Comparison of ENCODE assay signal across 8 mouse cellular contexts in the genomic region with DNA sequence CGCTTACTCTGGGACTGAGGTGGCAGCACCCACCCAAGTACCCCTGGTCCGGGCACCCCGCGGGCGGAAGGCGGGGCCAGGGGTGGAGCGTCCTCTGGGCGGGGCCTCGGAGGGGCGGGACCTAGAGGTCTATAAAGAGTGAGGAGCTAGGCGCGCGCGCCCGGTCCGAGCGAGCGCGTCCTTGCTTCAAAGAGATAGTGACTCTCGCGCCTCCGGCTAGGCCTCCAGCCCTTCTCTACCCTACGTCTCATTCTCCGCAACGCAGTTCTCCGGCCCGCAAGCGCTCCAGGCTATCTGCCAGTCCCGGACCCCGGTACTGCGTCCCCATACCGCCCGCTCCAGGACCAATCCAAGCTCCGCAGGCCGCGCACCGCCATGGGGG. TPM values are rescaled to one million over a fixed set of nuclear protein-coding genes. Genes with fewer than 3 reads are reported as not detected.
DNase-seq lines count a peak whose midpoint lies in the region; ATAC-seq and TF ChIP-seq lines count a peak whose summit lies in the region.

A gene (plus strand): TSS at position 114 of the 382 bp plus-strand sequence.

- 0% methylated on average over 33 of the region's 37 CpGs for WGBS in hindbrain, embryonic 11.5 days
- under 1% methylated on average over 37 of the region's 37 CpGs for WGBS in lung, embryonic 16.5 days

- no peaks in the 10 kb centered on the region for H3K9me3 ChIP-seq in hindbrain, embryonic 11.5 days (ENCODE audit: control insufficient read depth, low read length)
- H3K9me3 ChIP-seq in lung, embryonic 16.5 days (ENCODE audit: control insufficient read depth, low read length) = no peaks in the 10 kb centered on the region

- peaks cover 6% of the 10 kb centered on the region for H3K4me1 ChIP-seq in hindbrain, embryonic 11.5 days (replicated peaks; ENCODE audit: control insufficient read depth, insufficient read depth, low read length)
- H3K4me1 ChIP-seq in lung, embryonic 16.5 days (replicated peaks; ENCODE audit: control insufficient read depth, insufficient read depth, low read length) = peaks cover 38% of the 10 kb centered on the region

- no peaks in the 10 kb centered on the region for H3K36me3 ChIP-seq in hindbrain, embryonic 11.5 days (ENCODE audit: control insufficient read depth, insufficient read depth, low read length)
- 0 out of 2 replicates have a peak, but pooled peaks cover 2% of the 10 kb centered on the region for H3K36me3 ChIP-seq in lung, embryonic 16.5 days (ENCODE audit: control insufficient read depth, insufficient read depth, low read length)

- POLR2A ChIA-PET in Patski (lab: Charles Lee) = interaction anchor here (1.1 to 3.8 kb wide), 9 partner anchors 8 to 44 kb away, joined by 3 to 30 read pairs (median 6); no protein-coding TSS in a partner anchor

- H3K4me3 ChIP-seq in hindbrain, embryonic 11.5 days (ENCODE audit: low read depth, low read length) = peak within 1 kb of the TSS; percentile 94
- peak within 1 kb of the TSS; percentile 94 for H3K4me3 ChIP-seq in lung, embryonic 16.5 days (ENCODE audit: low read length)

- peak within 1 kb of the TSS; percentile 89 for H3K9ac ChIP-seq in hindbrain, embryonic 11.5 days (ENCODE audit: low read depth, low read length)
- H3K9ac ChIP-seq in lung, embryonic 16.5 days (ENCODE audit: low read length) = peak within 1 kb of the TSS; percentile 90

- H3K27me3 ChIP-seq in Patski = no peaks in the 10 kb centered on the region
- H3K27me3 ChIP-seq in hindbrain, embryonic 11.5 days (ENCODE audit: control insufficient read depth, insufficient read depth, low read length) = no peaks in the 10 kb centered on the region
- H3K27me3 ChIP-seq in lung, embryonic 16.5 days (ENCODE audit: control insufficient read depth, insufficient read depth, low read depth, low read length) = no peaks in the 10 kb centered on the region

- in situ Hi-C loops in Patski (cut with MboI; ENCODE audit: low pct_unique_long_range_greater_than_20kb) = loop anchor here (5.0 kb wide), 1 partner anchor 35 kb away; no protein-coding TSS in a partner anchor

- peak; percentile 67 for ATAC-seq in Patski
- peak; percentile 83 for ATAC-seq in hindbrain, embryonic 11.5 days (ENCODE audit: low FRiP score)
- ATAC-seq in lung, embryonic 16.5 days (ENCODE audit: low read depth) = peak; percentile 90

- TF ChIP-seq CTCF in Patski (IDR thresholded peaks at IDR 0.05) = no peak

- peak within 1 kb of the TSS; percentile 89 for H3K4me2 ChIP-seq in hindbrain, embryonic 11.5 days (replicated peaks; ENCODE audit: low read depth, low read length)
- peak within 1 kb of the TSS; percentile 81 for H3K4me2 ChIP-seq in lung, embryonic 16.5 days (ENCODE audit: low read depth, low read length)

- CTCF ChIA-PET in Patski (lab: Charles Lee) = interaction anchor here (1.0 to 1.9 kb wide), 8 partner anchors 8 to 45 kb away, joined by 3 to 9 read pairs (median 4); no protein-coding TSS in a partner anchor

- H3K27ac ChIP-seq in hindbrain, embryonic 11.5 days (ENCODE audit: low read depth, low read length) = peak within 1 kb of the TSS; percentile 61
- H3K27ac ChIP-seq in lung, embryonic 16.5 days (ENCODE audit: low read length) = peak within 1 kb of the TSS; percentile 92

- no peak for DNase-seq in Patski (ENCODE audit: low read depth, low spot score)
- peak; percentile 86 to 88 for DNase-seq in cerebellum, postnatal 14 days
- DNase-seq in frontal cortex, postnatal 14 days (ENCODE audit: low spot score in 2 of 2) = peak; percentile 69 to 80
- DNase-seq in hindbrain, embryonic 11.5 days (ENCODE audit: low spot score) = peak; percentile 90
- DNase-seq in layer of hippocampus, adult 9-11 months = peak; percentile 80
- peak; percentile 79 for DNase-seq in ovary, postnatal 10 days (ENCODE audit: low spot score)
- DNase-seq in thymus, postnatal 10 days (ENCODE audit: low spot score in 2 of 2) = peak; percentile 90 to 94

RNA-seq across cellular contexts. Expression of the gene that starts here (rescaled TPM):
- polyA plus RNA-seq in Patski (2021) = 622 TPM
- 263 and 264 TPM in 2 replicates for polyA plus RNA-seq in hindbrain, embryonic 11.5 days (2014; fragmentation: Nextera tagmentation; extraction: Ambion mirVana)
- polyA plus RNA-seq in lung, embryonic 16.5 days (2015; fragmentation: Nextera tagmentation; extraction: Ambion mirVana) = 765 and 788 TPM in 2 replicates
